Mouse (Mus musculus) G1E (cell line): Measurements from ENCODE around the gene Slc50a1.

Experiments
- CTCF ChIP-seq: IDR thresholded peaks from 2 replicates; pipeline ENCODE4 v1.5.1; 2012; ENCODE audit warnings: low read depth, low read length, inconsistent platforms, mixed read lengths
- GATA1 ChIP-seq: IDR thresholded peaks from 2 replicates; pipeline ENCODE4 v1.6.1; 2012; ENCODE audit warnings: borderline replicate concordance, low read length, inconsistent platforms, mixed read lengths
- GATA2 ChIP-seq: IDR thresholded peaks from 2 replicates; pipeline ENCODE4 v1.6.1; 2012; ENCODE audit warnings: low read depth, low read length, inconsistent platforms, borderline replicate concordance
- POLR2AphosphoS5 ChIP-seq: IDR thresholded peaks from 2 replicates; pipeline ENCODE4 v1.6.1; 2012; ENCODE audit warnings: low read depth, low read length, inconsistent platforms; ENCODE audit not compliant: insufficient replicate concordance
- TAL1 ChIP-seq: conservative IDR thresholded peaks from 2 replicates; pipeline ENCODE4 v1.6.1; 2012; ENCODE audit warnings: low read depth, low read length, inconsistent platforms, mixed read lengths

DNA sequence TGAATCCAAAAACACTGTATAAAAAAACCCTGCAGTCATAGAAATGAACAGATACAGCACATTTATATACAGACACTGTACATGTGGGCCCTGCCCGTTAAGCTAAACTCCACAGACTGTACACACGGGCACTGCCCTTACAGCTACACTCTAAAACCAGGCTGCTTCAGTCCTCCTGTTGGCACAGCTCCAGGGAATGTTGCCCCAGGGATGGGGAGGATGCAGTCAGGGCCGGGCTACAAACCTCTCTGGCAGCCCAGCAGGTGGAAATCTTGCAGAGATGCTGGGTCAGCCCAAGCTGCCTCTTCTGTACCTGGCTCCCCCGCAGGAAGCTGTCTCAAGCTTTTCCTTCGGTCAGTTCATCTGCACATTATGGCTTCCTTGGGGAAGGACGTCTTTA is 1.4 kb upstream of the Slc50a1 start:
- TF ChIP-seq CTCF (no peak), GATA1 (no peak), TAL1 (no peak), GATA2 (no peak), POLR2AphosphoS5 (no peak)
